Mouse (Mus musculus): ENCODE measurements around the gene Wdr70.

- TF ChIP-seq EP300 (IDR thresholded peaks at IDR 0.05), result no peak
- no peak for TF ChIP-seq CTCF (IDR thresholded peaks at IDR 0.05)
Measured at GRCm38 (mm10) chr15:7961489-7961888, 137.5 kb downstream of the Wdr70 start.
